Mouse (Mus musculus) neural tube, embryonic 13.5 days (tissue): ENCODE results near the gene Zmat3. TPM values are rescaled to one million over a fixed set of nuclear protein-coding genes. Genes with fewer than 3 reads are reported as not detected.
A peak's percentile ranks its signal among the peaks of the same experiment; 100 is the strongest.

ENCODE experiments used
- ATAC-seq: fragments of 200-750 bp; cut with Nextera tagmentation; 2 replicates; pipeline ENCODE4 v1.8.0; 2017; ENCODE audit warnings: low read depth, mild to moderate bottlenecking, moderate TSS enrichment, moderate library complexity
- H3K27ac ChIP-seq: fragments of 300-500 bp; sonication (generic); replicated peaks from 2 replicates; pipeline ENCODE4 v1.5.1; 2015; ENCODE audit warnings: moderate library complexity, mild to moderate bottlenecking, inconsistent platforms
- H3K27me3 ChIP-seq: fragments of 300-500 bp; sonication (generic); 2 replicates; pipeline ENCODE4 v1.6.1; 2015; ENCODE audit warnings: mild to moderate bottlenecking, inconsistent platforms
- H3K36me3 ChIP-seq: fragments of 300-500 bp; sonication (generic); 2 replicates; pipeline ENCODE4 v1.6.1; 2015; ENCODE audit warnings: mild to moderate bottlenecking, inconsistent platforms
- H3K4me1 ChIP-seq: fragments of 300-500 bp; sonication (generic); replicated peaks from 2 replicates; pipeline ENCODE4 v1.6.1; 2015; ENCODE audit warnings: inconsistent platforms
- H3K4me2 ChIP-seq: fragments of 300-500 bp; sonication (generic); 2 replicates; pipeline ENCODE4 v1.6.1; 2015; ENCODE audit warnings: inconsistent platforms, mild to moderate bottlenecking, moderate library complexity
- H3K4me3 ChIP-seq: fragments of 300-500 bp; sonication (generic); 2 replicates; pipeline ENCODE4 v1.5.1; 2015; ENCODE audit warnings: mild to moderate bottlenecking, inconsistent platforms
- H3K9ac ChIP-seq: fragments of 300-500 bp; sonication (generic); 2 replicates; pipeline ENCODE4 v1.6.1; 2015; ENCODE audit warnings: moderate library complexity, mild to moderate bottlenecking, inconsistent platforms
- H3K9me3 ChIP-seq: fragments of 300-500 bp; sonication (generic); 2 replicates; pipeline ENCODE4 v1.6.1; 2016; ENCODE audit warnings: inconsistent platforms
- WGBS: fragments of 180-500 bp; shearing (Covaris S2); methylation state at CpG from one replicate; pipeline ENCODE4 v1.1.7; 2015; 5-methylcytosine and 5-hydroxymethylcytosine counted together
- polyA plus RNA-seq: library from polyadenylated mRNA; unstranded; fragments of >200 nt; fragmentation: Nextera tagmentation; extraction: Ambion mirVana; gene quantifications from 2 replicates; pipeline ENCODE4 v1.2.1, GENCODE M21; 2015

Gene Zmat3
- polyA plus RNA-seq, 1 experiment from 2014 or later, result 8.1 TPM

GRCm38 (mm10) chr3:32397461-32398174 lies 31.8 kb upstream of the Zmat3 start, which contains the start of gene Pik3ca:
Gene Pik3ca (plus strand): TSS chr3:32397671.
- peak within 1 kb of the TSS; percentile 97 for H3K9ac ChIP-seq
- H3K4me1 ChIP-seq, result peaks cover 42% of the 10 kb centered on the region
- peak within 1 kb of the TSS; percentile 70 for H3K4me2 ChIP-seq
- H3K27me3 ChIP-seq, result no peaks in the 10 kb centered on the region
- under 1% methylated on average over 51 of the region's 65 CpGs for WGBS
- H3K4me3 ChIP-seq, result peak within 1 kb of the TSS; percentile 72
- H3K9me3 ChIP-seq, result no peaks in the 10 kb centered on the region
- H3K36me3 ChIP-seq, result no peaks in the 10 kb centered on the region
- peak within 1 kb of the TSS; percentile 98 for H3K27ac ChIP-seq
- ATAC-seq, result peak; percentile 81

GRCm38 (mm10) chr3:32396794-32397460 lies 31.1 kb upstream of the Zmat3 start:
- no peaks in the 10 kb centered on the region for H3K36me3 ChIP-seq
- no peaks in the 10 kb centered on the region for H3K9me3 ChIP-seq
- H3K9ac ChIP-seq, result peak overlapping the region; percentile 97
- H3K4me1 ChIP-seq, result peaks cover 41% of the 10 kb centered on the region
- 0% methylated on average over 49 of the region's 77 CpGs for WGBS
- ATAC-seq, result peak; percentile 98
- H3K27me3 ChIP-seq, result no peaks in the 10 kb centered on the region
- H3K4me3 ChIP-seq, result peak overlapping the region; percentile 72
- peak overlapping the region; percentile 70 for H3K4me2 ChIP-seq
- peak overlapping the region; percentile 98 for H3K27ac ChIP-seq

GRCm38 (mm10) chr3:32395771-32396551 lies 30.1 kb upstream of the Zmat3 start:
- Histone ChIP-seq H3K27me3 (no peaks in the 10 kb centered on the region), H3K4me2 (peak overlapping the region; percentile 70), H3K9me3 (no peaks in the 10 kb centered on the region), H3K36me3 (no peaks in the 10 kb centered on the region), H3K27ac (peak overlapping the region; percentile 98), H3K9ac (peak overlapping the region; percentile 69), H3K4me1 (peaks cover 33% of the 10 kb centered on the region), H3K4me3 (peak overlapping the region; percentile 72)
- no peak; the same call in 1 of the 2 replicates for ATAC-seq
- 27% methylated on average over 24 of the region's 24 CpGs for whole genome bisulfite sequencing

- Histone ChIP-seq H3K27ac (no peak overlapping the region), H3K4me1 (peaks cover 14% of the 10 kb centered on the region), H3K36me3 (no peaks in the 10 kb centered on the region), H3K4me2 (no peak overlapping the region), H3K9me3 (no peaks in the 10 kb centered on the region), H3K9ac (no peak overlapping the region), H3K4me3 (no peak overlapping the region), H3K27me3 (no peaks in the 10 kb centered on the region)
- 92% methylated on average over 8 of the region's 8 CpGs for WGBS
- no peak for ATAC-seq
Observed at GRCm38 (mm10) chr3:32393986-32394385, 28.2 kb upstream of the Zmat3 start.

- Histone ChIP-seq H3K9ac (no peak overlapping the region), H3K9me3 (no peaks in the 10 kb centered on the region), H3K4me1 (peaks cover 5% of the 10 kb centered on the region), H3K4me2 (no peak overlapping the region), H3K4me3 (no peak overlapping the region), H3K27ac (no peak overlapping the region), H3K27me3 (no peaks in the 10 kb centered on the region), H3K36me3 (no peaks in the 10 kb centered on the region)
- no peak for ATAC-seq
- WGBS, result 90% methylated on average over 4 of the region's 4 CpGs
Observed at GRCm38 (mm10) chr3:32392841-32393240, 27.0 kb upstream of the Zmat3 start.

- no peaks in the 10 kb centered on the region for H3K36me3 ChIP-seq
- H3K9me3 ChIP-seq, result no peaks in the 10 kb centered on the region
- no peaks in the 10 kb centered on the region for H3K4me1 ChIP-seq
- no peak overlapping the region for H3K4me3 ChIP-seq
- no peak overlapping the region for H3K4me2 ChIP-seq
- ATAC-seq, result no peak
- no peaks in the 10 kb centered on the region for H3K27me3 ChIP-seq
- H3K9ac ChIP-seq, result no peak overlapping the region
- WGBS, result 76% methylated on average over 3 of the region's 3 CpGs
- H3K27ac ChIP-seq, result no peak overlapping the region
Observed at GRCm38 (mm10) chr3:32381556-32381955, 15.7 kb upstream of the Zmat3 start.

GRCm38 (mm10) chr3:32379891-32380290 lies 14.1 kb upstream of the Zmat3 start:
- ATAC-seq, result no peak
- H3K27ac ChIP-seq, result no peak overlapping the region
- H3K36me3 ChIP-seq, result no peaks in the 10 kb centered on the region
- H3K27me3 ChIP-seq, result no peaks in the 10 kb centered on the region
- H3K4me1 ChIP-seq, result no peaks in the 10 kb centered on the region
- H3K9me3 ChIP-seq, result no peaks in the 10 kb centered on the region
- WGBS, result 42% methylated on average over 2 of the region's 2 CpGs
- H3K9ac ChIP-seq, result no peak overlapping the region
- H3K4me3 ChIP-seq, result no peak overlapping the region
- no peak overlapping the region for H3K4me2 ChIP-seq

GRCm38 (mm10) chr3:32373236-32373635 lies 7.4 kb upstream of the Zmat3 start:
- Histone ChIP-seq H3K27ac (no peak overlapping the region), H3K9ac (no peak overlapping the region)
- 92% methylated on average over 6 of the region's 6 CpGs for WGBS

GRCm38 (mm10) chr3:32372470-32372869 lies 6.7 kb upstream of the Zmat3 start:
- WGBS, result 88% methylated on average over 8 of the region's 8 CpGs
- Histone ChIP-seq H3K9me3 (no peaks in the 10 kb centered on the region), H3K4me2 (no peak overlapping the region), H3K4me1 (no peaks in the 10 kb centered on the region), H3K27ac (no peak overlapping the region), H3K36me3 (no peaks in the 10 kb centered on the region), H3K9ac (no peak overlapping the region), H3K27me3 (no peaks in the 10 kb centered on the region), H3K4me3 (no peak overlapping the region)
- no peak for ATAC-seq

More at GRCm38 (mm10) chr3:32373236-32373635, 7.4 kb upstream of the Zmat3 start:
- no peak for ATAC-seq
- Histone ChIP-seq H3K4me3 (no peak overlapping the region), H3K27me3 (no peaks in the 10 kb centered on the region), H3K9me3 (no peaks in the 10 kb centered on the region), H3K36me3 (no peaks in the 10 kb centered on the region), H3K4me1 (no peaks in the 10 kb centered on the region), H3K4me2 (no peak overlapping the region)

- no peak for ATAC-seq
- Histone ChIP-seq H3K4me1 (peaks cover under 1% of the 10 kb centered on the region; the same call in 1 of the 2 replicates), H3K27ac (no peak overlapping the region), H3K9ac (no peak overlapping the region), H3K4me3 (no peak overlapping the region), H3K9me3 (no peaks in the 10 kb centered on the region), H3K4me2 (no peak overlapping the region), H3K36me3 (no peaks in the 10 kb centered on the region), H3K27me3 (no peaks in the 10 kb centered on the region)
- WGBS, result 80% methylated on average over 7 of the region's 7 CpGs
Observed at GRCm38 (mm10) chr3:32371957-32372356, 6.1 kb upstream of the Zmat3 start.

- 94% methylated on average over 1 of the region's 1 CpGs for WGBS
- no peaks in the 10 kb centered on the region for H3K9me3 ChIP-seq
Observed at GRCm38 (mm10) chr3:32367516-32367915, 1.7 kb upstream of the Zmat3 start.

GRCm38 (mm10) chr3:32366246-32366734 lies 476 bp upstream of the Zmat3 start:
- 47% methylated on average over 17 of the region's 17 CpGs for WGBS
- H3K9me3 ChIP-seq, result no peaks in the 10 kb centered on the region
- H3K4me1 ChIP-seq, result peaks cover 41% of the 10 kb centered on the region
- peak overlapping the region; percentile 85 for H3K4me3 ChIP-seq
- peak overlapping the region; percentile 95 for H3K27ac ChIP-seq
- peak overlapping the region; percentile 80 for H3K4me2 ChIP-seq
- peak; percentile 57; the same call in 1 of the 2 replicates for ATAC-seq
- H3K36me3 ChIP-seq, result no peaks in the 10 kb centered on the region
- peak overlapping the region; percentile 90 for H3K9ac ChIP-seq
- H3K27me3 ChIP-seq, result no peaks in the 10 kb centered on the region

More at GRCm38 (mm10) chr3:32367516-32367915, 1.7 kb upstream of the Zmat3 start:
- no peak for ATAC-seq
- H3K27ac ChIP-seq, result no peak overlapping the region
- H3K27me3 ChIP-seq, result no peaks in the 10 kb centered on the region
- H3K4me1 ChIP-seq, result peaks cover 34% of the 10 kb centered on the region
- H3K4me3 ChIP-seq, result no peak overlapping the region
- H3K36me3 ChIP-seq, result no peaks in the 10 kb centered on the region
- H3K9ac ChIP-seq, result no peak overlapping the region
- no peak overlapping the region for H3K4me2 ChIP-seq
